Mouse (Mus musculus) lung, adult 2 months (tissue): ENCODE results near the gene Kcnc1. TPM values are rescaled to one million over a fixed set of nuclear protein-coding genes. Genes with fewer than 3 reads are reported as not detected.

Source experiments
- DNase-seq: peaks from one replicate; pipeline ENCODE4 v3.0.0; 2022
- H3K4me1 ChIP-seq: fragments of 200-500 bp; 2 replicates; pipeline ENCODE4 v1.6.1; 2011; ENCODE audit warnings: low read length; ENCODE audit not compliant: control insufficient read depth, insufficient read depth
- H3K4me3 ChIP-seq: fragments of 200-500 bp; replicated peaks from 2 replicates; pipeline ENCODE3; 2011; ENCODE audit warnings: low read depth, mild to moderate bottlenecking, control low read depth, low read length; ENCODE audit errors: extremely low read depth
- CTCF ChIP-seq: fragments of 200-500 bp; IDR thresholded peaks from 2 replicates; pipeline ENCODE4 v1.5.1; 2011; ENCODE audit warnings: mild to moderate bottlenecking, low read length, control low read depth; ENCODE audit not compliant: insufficient read depth
- POLR2A ChIP-seq: fragments of 200-500 bp; IDR thresholded peaks from 2 replicates; pipeline ENCODE4 v1.6.1; 2011; ENCODE audit warnings: low read depth, mild to moderate bottlenecking, control low read depth, low read length, borderline replicate concordance; ENCODE audit errors: extremely low read depth
- WGBS: fragments of 180-500 bp; shearing (Covaris S2); methylation state at CpG from one replicate; pipeline ENCODE4 v1.1.7; 2018; 5-methylcytosine and 5-hydroxymethylcytosine counted together
- polyA plus RNA-seq: library from polyadenylated mRNA; depleted of rRNA; stranded (reverse); fragments of >200 nt; gene quantifications from 2 replicates; pipeline ENCODE4 v1.2.3, GENCODE M21; 2012; rRNA removed

Kcnc1 gene
- polyA plus RNA-seq, 1 experiment, result 0.40 TPM

- no peak for DNase-seq
- H3K4me1 ChIP-seq, result 0 out of 2 replicates have a peak, but pooled peaks cover 3% of the 10 kb centered on the region
- no peak overlapping the region for H3K4me3 ChIP-seq
- TF ChIP-seq POLR2A (no peak), CTCF (no peak)
- 78% methylated on average over 5 of the region's 5 CpGs for WGBS
Observed at GRCm38 (mm10) chr7:46486761-46487160, 90.5 kb downstream of the Kcnc1 start.

- WGBS, result 61% methylated on average over 4 of the region's 4 CpGs
- DNase-seq, result no peak
- Histone ChIP-seq H3K4me3 (no peak overlapping the region), H3K4me1 (0 out of 2 replicates have a peak, but pooled peaks cover under 1% of the 10 kb centered on the region)
- TF ChIP-seq CTCF, result no peak
- no peak for TF ChIP-seq POLR2A
Observed at GRCm38 (mm10) chr7:46487354-46487753, 91.1 kb downstream of the Kcnc1 start.

Other genes with a start within 250 kb of the Kcnc1 start
- gene Abcc8, start 216.5 kb upstream of the Kcnc1 start, polyA plus RNA-seq, result 1.2 and 2.0 TPM in 2 replicates
- gene Ush1c, start 158.0 kb upstream of the Kcnc1 start, polyA plus RNA-seq, result 0.36 TPM in 1 of 2 replicates, not detected in the other
- gene Otog, start 155.5 kb upstream of the Kcnc1 start, polyA plus RNA-seq, result not detected in 2 replicates
- 1.1 TPM in 1 of 2 replicates, not detected in the other for gene Myod1, start 20.0 kb upstream of the Kcnc1 start, polyA plus RNA-seq
- 7.2 and 9.5 TPM in 2 replicates for gene Sergef, start 243.3 kb downstream of the Kcnc1 start, polyA plus RNA-seq